Mouse (Mus musculus): ENCODE results near the gene Rasgef1c. TPM values are rescaled to one million over a fixed set of nuclear protein-coding genes. Genes with fewer than 3 reads are reported as not detected.

The Rasgef1c gene
- polyA plus RNA-seq, 1 experiment = not detected

DNA sequence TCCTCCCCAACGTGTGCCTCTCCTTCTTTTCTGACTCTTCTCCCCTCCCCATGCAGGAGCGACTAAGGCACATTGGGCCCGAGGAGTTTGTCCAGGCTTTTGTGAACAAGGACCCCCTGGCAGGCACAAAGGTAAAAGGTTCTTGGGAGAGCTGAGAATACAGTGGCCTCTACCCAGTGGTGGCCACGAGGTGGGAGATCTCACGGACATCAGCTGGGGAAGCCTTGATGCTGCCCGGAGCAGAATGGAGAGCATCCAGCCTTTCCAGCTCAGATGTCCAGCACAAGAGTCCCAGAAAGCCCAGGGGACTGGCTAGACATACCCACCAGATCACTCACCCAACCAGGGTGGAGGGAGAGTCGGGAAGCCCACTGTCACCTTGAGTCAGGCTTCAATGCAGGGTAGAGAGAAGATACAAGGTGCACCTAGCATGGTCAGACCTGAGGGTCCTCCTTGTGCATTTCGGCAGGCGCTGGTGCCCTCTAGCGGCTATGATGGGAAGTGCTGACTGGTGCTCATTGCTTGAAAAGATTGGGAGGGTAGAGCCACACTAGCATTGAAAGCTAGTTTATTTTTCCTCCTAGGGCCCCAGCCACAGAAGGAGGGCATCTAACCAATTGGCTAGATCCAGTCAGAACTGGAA lies 59.6 kb downstream of the Rasgef1c start:
- Histone ChIP-seq H3K36me3 (ENCODE audit: control insufficient read depth, insufficient read depth) (no peaks in the 10 kb centered on the region), H3K79me2 (ENCODE audit: control insufficient read depth, insufficient read depth) (no peaks in the 10 kb centered on the region), H3ac (ENCODE audit: control insufficient read depth, insufficient read length, low read depth) (no peak overlapping the region), H3K79me3 (ENCODE audit: low read depth) (no peaks in the 10 kb centered on the region), H3K27me3 (ENCODE audit: control insufficient read depth, insufficient read depth, insufficient read length) (peaks cover 59% of the 10 kb centered on the region), H3K4me3 (ENCODE audit: insufficient read depth, poor library complexity, severe bottlenecking) (no peak overlapping the region)
- TF ChIP-seq MAX (IDR thresholded peaks at IDR 0.05) (no peak), CTCF (IDR thresholded peaks at IDR 0.05; ENCODE audit: control insufficient read depth, insufficient read depth, insufficient read length) (peak; percentile 76), MYOG (IDR thresholded peaks at IDR 0.05; ENCODE audit: control insufficient read depth, extremely low read depth, insufficient read length) (no peak), USF1 (IDR thresholded peaks at IDR 0.05; ENCODE audit: low read depth) (no peak), CEBPB (IDR thresholded peaks at IDR 0.05; ENCODE audit: low read depth) (no peak), MYOD1 (IDR thresholded peaks at IDR 0.05; ENCODE audit: control insufficient read depth, insufficient read length, low read depth) (no peak), FOSL1 (IDR thresholded peaks at IDR 0.05; ENCODE audit: insufficient read depth, low read length, poor library complexity, severe bottlenecking) (no peak)

DNA sequence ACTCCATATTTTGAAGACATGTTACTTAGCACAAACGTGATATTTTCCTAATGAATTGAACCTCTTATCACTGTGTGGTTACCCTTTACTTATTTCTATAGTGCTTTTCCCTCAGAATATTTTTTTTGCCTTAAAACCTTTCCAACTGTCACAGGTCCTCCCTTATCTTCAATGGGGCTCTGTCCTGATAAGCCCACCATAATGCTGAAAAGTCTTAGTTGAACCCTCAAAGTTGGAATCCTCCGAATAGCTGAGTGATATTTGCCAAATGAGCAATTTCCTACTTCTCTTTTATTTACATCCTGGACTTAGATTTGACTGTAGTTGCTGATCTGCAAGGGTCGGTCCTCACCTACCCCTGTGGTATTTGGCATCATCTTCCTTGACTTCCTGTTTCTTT lies 63.7 kb downstream of the Rasgef1c start:
- Histone ChIP-seq H3K79me3 (ENCODE audit: low read depth) (no peaks in the 10 kb centered on the region), H3K79me2 (ENCODE audit: control insufficient read depth, insufficient read depth) (no peaks in the 10 kb centered on the region), H3K36me3 (ENCODE audit: control insufficient read depth, insufficient read depth) (no peaks in the 10 kb centered on the region), H3K4me3 (ENCODE audit: insufficient read depth, poor library complexity, severe bottlenecking) (no peak overlapping the region), H3K27me3 (ENCODE audit: control insufficient read depth, insufficient read depth, insufficient read length) (peaks cover 34% of the 10 kb centered on the region), H3ac (ENCODE audit: control insufficient read depth, insufficient read length, low read depth) (no peak overlapping the region)
- TF ChIP-seq CEBPB (IDR thresholded peaks at IDR 0.05; ENCODE audit: low read depth) (no peak), MYOG (IDR thresholded peaks at IDR 0.05; ENCODE audit: control insufficient read depth, extremely low read depth, insufficient read length) (no peak), MAX (IDR thresholded peaks at IDR 0.05) (no peak), USF1 (IDR thresholded peaks at IDR 0.05; ENCODE audit: low read depth) (no peak), MYOD1 (IDR thresholded peaks at IDR 0.05; ENCODE audit: control insufficient read depth, insufficient read length, low read depth) (no peak), CTCF (IDR thresholded peaks at IDR 0.05; ENCODE audit: control insufficient read depth, insufficient read depth, insufficient read length) (no peak)

DNA sequence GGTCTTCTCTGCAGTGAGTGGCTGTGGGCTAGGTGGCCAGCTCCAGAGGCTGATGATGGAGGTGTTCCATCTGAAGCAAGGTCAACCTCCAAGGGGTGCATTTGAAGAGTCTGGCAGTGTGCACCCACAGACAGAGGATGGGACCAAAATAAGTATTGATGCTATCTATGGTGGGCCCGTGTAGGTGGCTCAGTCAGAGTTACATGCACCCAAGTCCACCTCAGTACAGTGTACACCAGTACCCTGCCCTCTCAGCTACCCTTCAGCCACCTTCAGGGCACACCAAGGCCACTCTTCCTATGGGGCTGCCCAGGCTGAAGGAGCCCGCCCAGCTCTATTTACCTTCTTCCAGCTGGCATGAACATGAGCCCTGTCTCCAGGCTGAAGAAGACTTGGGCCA lies 68.1 kb downstream of the Rasgef1c start:
- H3K79me3 ChIP-seq (ENCODE audit: low read depth) = no peaks in the 10 kb centered on the region
- TF ChIP-seq MYOD1 (IDR thresholded peaks at IDR 0.05; ENCODE audit: control insufficient read depth, insufficient read length, low read depth) = no peak
- no peak for TF ChIP-seq MAX (IDR thresholded peaks at IDR 0.05)
- no peak for TF ChIP-seq USF1 (IDR thresholded peaks at IDR 0.05; ENCODE audit: low read depth)
- TF ChIP-seq CTCF (IDR thresholded peaks at IDR 0.05; ENCODE audit: control insufficient read depth, insufficient read depth, insufficient read length) = no peak
- no peak for TF ChIP-seq CEBPB (IDR thresholded peaks at IDR 0.05; ENCODE audit: low read depth)
- no peak for TF ChIP-seq MYOG (IDR thresholded peaks at IDR 0.05; ENCODE audit: control insufficient read depth, extremely low read depth, insufficient read length)
- TF ChIP-seq FOSL1 (IDR thresholded peaks at IDR 0.05; ENCODE audit: insufficient read depth, low read length, poor library complexity, severe bottlenecking) = no peak
- no peak overlapping the region for H3ac ChIP-seq (ENCODE audit: control insufficient read depth, insufficient read length, low read depth)
- H3K4me3 ChIP-seq (ENCODE audit: insufficient read depth, poor library complexity, severe bottlenecking) = no peak overlapping the region
- H3K27me3 ChIP-seq (ENCODE audit: control insufficient read depth, insufficient read depth, insufficient read length) = peaks cover 12% of the 10 kb centered on the region
- no peaks in the 10 kb centered on the region for H3K79me2 ChIP-seq (ENCODE audit: control insufficient read depth, insufficient read depth)
- H3K36me3 ChIP-seq (ENCODE audit: control insufficient read depth, insufficient read depth) = no peaks in the 10 kb centered on the region

DNA sequence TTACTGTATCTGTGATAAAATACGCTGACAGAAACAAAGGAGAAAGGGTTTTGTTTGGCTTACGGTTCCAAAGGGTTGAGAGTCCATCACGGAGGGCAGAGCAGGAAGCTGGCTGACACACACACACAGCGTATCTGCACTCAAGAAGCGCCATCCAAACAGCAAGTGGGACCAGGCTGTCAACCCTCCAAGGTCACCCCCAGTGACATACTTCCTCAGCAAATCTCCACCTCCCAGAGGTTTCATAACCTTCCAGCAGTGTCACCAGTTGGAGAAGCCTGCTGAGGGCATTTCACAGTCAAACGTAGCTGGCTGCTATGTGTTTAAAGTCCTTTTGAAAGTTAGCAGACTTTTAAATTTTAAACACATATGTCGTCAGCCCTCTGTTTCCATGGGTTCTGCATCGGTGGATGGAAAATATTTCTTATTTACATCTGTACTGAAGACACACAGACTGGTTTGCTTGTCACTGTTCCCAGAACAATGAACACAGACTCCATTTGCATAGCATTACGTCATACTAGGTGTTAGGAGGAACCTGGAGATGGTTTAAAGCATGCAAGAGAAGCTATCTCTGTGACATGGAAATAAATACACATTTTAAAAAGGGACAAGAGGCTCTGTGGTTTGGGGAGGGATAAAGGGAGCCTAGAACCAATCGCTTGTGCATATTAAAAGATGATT lies 72.2 kb downstream of the Rasgef1c start:
- H3K79me3 ChIP-seq (ENCODE audit: low read depth) = no peaks in the 10 kb centered on the region
- no peak overlapping the region for H3ac ChIP-seq (ENCODE audit: control insufficient read depth, insufficient read length, low read depth)
- H3K79me2 ChIP-seq (ENCODE audit: control insufficient read depth, insufficient read depth) = no peaks in the 10 kb centered on the region
- TF ChIP-seq USF1 (IDR thresholded peaks at IDR 0.05; ENCODE audit: low read depth) (no peak), MAX (IDR thresholded peaks at IDR 0.05) (no peak), CTCF (IDR thresholded peaks at IDR 0.05; ENCODE audit: control insufficient read depth, insufficient read depth, insufficient read length) (no peak), CEBPB (IDR thresholded peaks at IDR 0.05; ENCODE audit: low read depth) (no peak)
- no peaks in the 10 kb centered on the region for H3K36me3 ChIP-seq (ENCODE audit: control insufficient read depth, insufficient read depth)
- H3K27me3 ChIP-seq (ENCODE audit: control insufficient read depth, insufficient read depth, insufficient read length) = peaks cover 6% of the 10 kb centered on the region
- H3K4me3 ChIP-seq (ENCODE audit: insufficient read depth, poor library complexity, severe bottlenecking) = no peak overlapping the region

DNA sequence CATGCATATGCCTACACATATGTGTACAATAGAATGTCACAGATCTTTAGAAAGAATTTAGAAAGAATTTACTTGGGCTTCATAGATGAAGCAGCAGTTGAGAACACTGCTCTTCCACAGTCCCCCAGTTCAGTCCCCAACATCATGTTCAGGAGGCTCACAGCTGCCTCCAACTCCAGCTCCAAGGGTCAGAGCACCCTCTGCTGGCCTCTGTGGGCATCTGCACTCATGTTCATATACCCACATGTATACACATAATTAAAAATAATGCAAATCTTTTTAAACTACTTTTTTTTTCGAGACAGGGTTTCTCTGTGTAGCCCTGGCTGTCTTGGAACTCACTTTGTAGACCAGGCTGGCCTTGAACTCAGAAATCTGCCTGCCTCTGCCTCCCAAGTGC lies 73.0 kb downstream of the Rasgef1c start:
- TF ChIP-seq MYOG (IDR thresholded peaks at IDR 0.05; ENCODE audit: control insufficient read depth, extremely low read depth, insufficient read length) (no peak), FOSL1 (IDR thresholded peaks at IDR 0.05; ENCODE audit: insufficient read depth, low read length, poor library complexity, severe bottlenecking) (no peak), CTCF (IDR thresholded peaks at IDR 0.05; ENCODE audit: control insufficient read depth, insufficient read depth, insufficient read length) (no peak), MYOD1 (IDR thresholded peaks at IDR 0.05; ENCODE audit: control insufficient read depth, insufficient read length, low read depth) (no peak), MAX (IDR thresholded peaks at IDR 0.05) (no peak), USF1 (IDR thresholded peaks at IDR 0.05; ENCODE audit: low read depth) (no peak)
- Histone ChIP-seq H3K4me3 (ENCODE audit: insufficient read depth, poor library complexity, severe bottlenecking) (no peak overlapping the region), H3ac (ENCODE audit: control insufficient read depth, insufficient read length, low read depth) (no peak overlapping the region), H3K36me3 (ENCODE audit: control insufficient read depth, insufficient read depth) (no peaks in the 10 kb centered on the region), H3K79me2 (ENCODE audit: control insufficient read depth, insufficient read depth) (no peaks in the 10 kb centered on the region), H3K79me3 (ENCODE audit: low read depth) (no peaks in the 10 kb centered on the region), H3K27me3 (ENCODE audit: control insufficient read depth, insufficient read depth, insufficient read length) (peaks cover 15% of the 10 kb centered on the region)

Measured in C2C12 (cell line).